Mouse (Mus musculus) stomach, embryonic 16.5 days (tissue): ENCODE measurements at regions not wholly inside any gene's neighbourhood (a gene's known extent, or its start where the extent isn't known, plus 50 kb on each side); places are given as distances from the start of the nearest gene placed in this dataset.
"Not testable (repeated sequence)": the region's sequence is repeated elsewhere in the genome, so short reads cannot be mapped to it uniquely, and the experiment has no call there.

ENCODE experiments used
- ATAC-seq: fragments of 200-750 bp; cut with Nextera tagmentation; 2 replicates; pipeline ENCODE4 v1.8.0; 2017; ENCODE audit warnings: moderate number of reproducible peaks, moderate TSS enrichment; ENCODE audit not compliant: insufficient read depth, low FRiP score
- H3K27ac ChIP-seq: fragments of 300-500 bp; sonication (generic); 2 replicates; pipeline ENCODE4 v1.5.1; 2014; ENCODE audit warnings: low read length
- H3K27me3 ChIP-seq: fragments of 300-500 bp; sonication (generic); 2 replicates; pipeline ENCODE4 v1.6.1; 2014; ENCODE audit warnings: low read length, control low read depth, mixed read lengths; ENCODE audit not compliant: control insufficient read depth, insufficient read depth
- H3K36me3 ChIP-seq: fragments of 300-500 bp; sonication (generic); 2 replicates; pipeline ENCODE4 v1.6.1; 2014; ENCODE audit warnings: low read length; ENCODE audit not compliant: control insufficient read depth, insufficient read depth
- H3K4me1 ChIP-seq: fragments of 300-500 bp; sonication (generic); 2 replicates; pipeline ENCODE4 v1.6.1; 2014; ENCODE audit warnings: low read length, control low read depth, mixed read lengths; ENCODE audit not compliant: control insufficient read depth, insufficient read depth
- H3K4me2 ChIP-seq: fragments of 300-500 bp; sonication (generic); 2 replicates; pipeline ENCODE4 v1.6.1; 2014; ENCODE audit warnings: low read depth, low read length, mixed read lengths
- H3K4me3 ChIP-seq: fragments of 300-500 bp; sonication (generic); replicated peaks from 2 replicates; pipeline ENCODE4 v1.5.1; 2014; ENCODE audit warnings: mild to moderate bottlenecking, low read length
- H3K9ac ChIP-seq: fragments of 300-500 bp; sonication (generic); 2 replicates; pipeline ENCODE4 v1.6.1; 2014; ENCODE audit warnings: low read length
- H3K9me3 ChIP-seq: fragments of 300-500 bp; sonication (generic); replicated peaks from 2 replicates; pipeline ENCODE4 v1.6.1; 2016; ENCODE audit warnings: low read length, control low read depth; ENCODE audit not compliant: control insufficient read depth
- WGBS: fragments of 180-500 bp; shearing (Covaris S2); extraction: QIAGEN DNeasy Blood & Tissue Kit; methylation state at CpG from one replicate; pipeline ENCODE4 v1.1.7; 2014; 5-methylcytosine and 5-hydroxymethylcytosine counted together

DNA sequence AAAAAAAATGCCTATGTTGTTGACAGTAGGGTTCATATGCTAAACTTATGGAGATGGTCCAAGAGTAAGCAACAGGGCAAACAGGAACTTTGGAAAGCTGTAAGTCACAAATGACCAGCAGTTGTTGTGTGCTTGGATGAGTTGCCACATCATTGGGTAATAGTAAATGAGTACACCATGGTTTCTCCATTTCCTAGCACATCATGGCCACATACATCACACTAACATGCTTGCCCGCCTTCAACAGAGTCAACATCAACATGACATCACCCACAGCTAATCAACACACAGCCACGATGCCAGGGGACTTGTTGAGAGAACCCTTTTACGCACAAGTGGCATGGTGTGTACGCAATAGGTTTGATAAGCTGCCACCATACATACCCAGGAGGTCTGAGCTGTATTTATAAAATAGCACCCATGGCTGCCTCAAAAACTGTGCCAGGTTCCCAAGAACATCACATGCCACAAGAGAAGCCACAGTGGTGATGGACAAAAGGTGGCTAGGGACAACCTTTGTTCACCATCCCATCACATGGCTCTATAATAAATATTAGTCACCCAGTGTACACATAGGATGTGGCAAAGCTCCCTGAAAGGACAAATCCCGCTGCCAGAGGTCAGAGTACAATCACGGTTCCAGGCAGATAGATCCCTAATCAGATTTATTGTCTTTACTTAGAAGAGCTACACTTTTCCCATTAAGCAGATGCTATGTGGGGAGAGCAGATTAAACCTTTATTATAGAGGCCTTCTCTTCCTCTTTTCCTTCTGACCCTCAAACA lies 179.5 kb upstream of the Tsc22d2 start:
- Histone ChIP-seq H3K27ac (no peak overlapping the region), H3K9me3 (no peaks in the 10 kb centered on the region), H3K4me3 (no peak overlapping the region), H3K27me3 (no peaks in the 10 kb centered on the region), H3K9ac (no peak overlapping the region), H3K4me2 (no peak overlapping the region), H3K36me3 (no peaks in the 10 kb centered on the region), H3K4me1 (no peaks in the 10 kb centered on the region)
- WGBS, result 63% methylated on average over 6 of the region's 6 CpGs
- no peak for ATAC-seq

GRCm38 (mm10) chr3:58238111-58238510 lies 176.4 kb upstream of the Tsc22d2 start:
- Histone ChIP-seq H3K27ac (no peak overlapping the region), H3K4me2 (no peak overlapping the region), H3K4me3 (no peak overlapping the region), H3K36me3 (no peaks in the 10 kb centered on the region), H3K9ac (no peak overlapping the region), H3K4me1 (no peaks in the 10 kb centered on the region), H3K9me3 (no peaks in the 10 kb centered on the region), H3K27me3 (no peaks in the 10 kb centered on the region)
- no peak for ATAC-seq

DNA sequence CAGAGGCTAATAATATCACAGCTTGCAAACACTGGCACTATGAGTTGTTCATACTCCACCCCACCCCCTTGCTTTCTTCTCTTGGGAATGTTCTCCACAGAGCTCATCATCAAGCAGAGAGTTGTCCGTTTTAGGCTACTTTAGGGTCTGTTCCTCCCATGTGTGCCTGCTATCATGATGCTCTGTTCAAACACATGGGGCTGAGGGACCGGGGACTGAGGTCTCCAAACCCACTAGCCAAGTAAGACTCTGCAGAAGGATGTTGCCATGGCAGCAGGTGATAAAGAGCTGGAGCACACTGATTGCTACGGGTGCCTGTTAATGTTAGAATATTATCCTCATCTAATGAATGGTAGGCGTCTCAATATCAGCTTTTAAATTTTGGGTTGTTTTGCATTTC lies 173.7 kb upstream of the Tsc22d2 start:
- no peak for ATAC-seq
- no peaks in the 10 kb centered on the region for H3K27me3 ChIP-seq

DNA sequence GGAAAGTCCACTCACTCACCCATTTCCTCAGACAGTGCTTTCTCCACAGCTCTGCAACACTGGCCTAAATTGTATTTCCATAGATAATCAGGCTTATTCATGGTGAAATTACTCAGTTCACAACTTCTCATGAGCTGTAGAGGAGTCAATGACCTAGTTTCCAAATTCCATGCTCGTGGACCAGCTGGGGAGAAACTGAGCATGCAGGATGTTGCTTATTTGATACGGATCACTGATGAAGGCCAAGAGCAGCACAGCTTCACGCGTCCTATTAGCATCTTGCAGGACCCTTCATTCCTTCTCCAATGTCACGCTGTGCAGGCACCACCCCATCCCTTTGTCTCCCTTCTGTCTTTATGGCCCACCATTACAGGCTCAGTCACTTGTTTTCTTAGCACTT lies 169.2 kb upstream of the Tsc22d2 start:
- H3K4me3 ChIP-seq, result no peak overlapping the region
- WGBS, result 42% methylated on average over 5 of the region's 5 CpGs
- no peaks in the 10 kb centered on the region for H3K9me3 ChIP-seq
- no peak for ATAC-seq
- no peaks in the 10 kb centered on the region for H3K4me1 ChIP-seq
- no peak overlapping the region for H3K27ac ChIP-seq
- no peak overlapping the region for H3K4me2 ChIP-seq
- no peaks in the 10 kb centered on the region for H3K36me3 ChIP-seq
- H3K27me3 ChIP-seq, result no peaks in the 10 kb centered on the region
- H3K9ac ChIP-seq, result no peak overlapping the region

More for the DNA sequence above, 173.7 kb upstream of the Tsc22d2 start:
- Histone ChIP-seq H3K36me3 (no peaks in the 10 kb centered on the region), H3K27ac (no peak overlapping the region), H3K9ac (no peak overlapping the region), H3K4me1 (no peaks in the 10 kb centered on the region), H3K9me3 (no peaks in the 10 kb centered on the region), H3K4me2 (no peak overlapping the region), H3K4me3 (no peak overlapping the region)
- 68% methylated on average over 4 of the region's 4 CpGs for WGBS

DNA sequence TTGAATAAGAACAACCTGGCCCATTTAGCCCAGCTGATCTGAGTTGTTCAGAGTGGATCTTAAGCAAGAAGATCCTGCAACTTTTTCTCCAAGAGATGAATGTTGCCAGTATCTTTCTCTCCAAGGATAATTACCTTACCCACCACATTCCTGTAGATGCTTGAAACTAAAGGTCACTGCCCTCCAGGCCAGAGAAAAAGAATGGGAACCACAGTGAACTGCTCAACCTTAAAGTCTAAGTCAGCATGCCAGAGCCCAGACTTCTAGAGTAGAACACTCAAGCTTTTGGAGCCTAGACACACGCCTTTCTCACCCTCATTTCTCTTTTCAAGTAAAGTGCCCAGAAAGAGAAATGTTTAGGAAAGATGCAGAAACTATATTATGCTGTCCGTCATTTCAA lies 166.5 kb upstream of the Tsc22d2 start:
- Histone ChIP-seq H3K27me3 (no peaks in the 10 kb centered on the region), H3K9me3 (no peaks in the 10 kb centered on the region), H3K4me1 (no peaks in the 10 kb centered on the region), H3K9ac (no peak overlapping the region), H3K4me2 (no peak overlapping the region), H3K4me3 (no peak overlapping the region), H3K36me3 (no peaks in the 10 kb centered on the region), H3K27ac (no peak overlapping the region)
- no peak for ATAC-seq
- 91% methylated on average over 2 of the region's 2 CpGs for WGBS

DNA sequence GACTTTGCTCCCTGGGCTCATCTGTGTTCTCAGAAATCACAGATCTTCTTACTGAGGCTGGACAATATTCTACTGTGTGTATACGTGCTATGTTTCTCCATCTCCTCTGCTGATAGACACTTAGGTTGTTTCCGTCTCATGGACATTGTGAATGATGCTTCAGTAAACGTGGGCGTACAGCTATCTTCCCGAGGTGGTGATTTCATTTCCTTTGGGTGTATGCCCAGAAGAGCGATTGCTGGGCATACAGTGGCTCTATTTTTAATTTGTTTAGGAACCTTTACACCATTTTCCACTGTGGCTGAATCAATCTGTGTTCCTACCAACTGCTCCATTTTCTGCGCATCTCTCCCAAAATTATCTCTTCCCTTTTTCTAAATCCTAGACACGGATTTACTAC lies 160.6 kb upstream of the Tsc22d2 start:
- Histone ChIP-seq H3K9ac (no peak overlapping the region), H3K4me3 (no peak overlapping the region), H3K9me3 (no peaks in the 10 kb centered on the region), H3K36me3 (no peaks in the 10 kb centered on the region), H3K27ac (no peak overlapping the region), H3K27me3 (no peaks in the 10 kb centered on the region), H3K4me2 (no peak overlapping the region), H3K4me1 (no peaks in the 10 kb centered on the region)
- 68% methylated on average over 8 of the region's 8 CpGs for WGBS
- ATAC-seq, result no peak

DNA sequence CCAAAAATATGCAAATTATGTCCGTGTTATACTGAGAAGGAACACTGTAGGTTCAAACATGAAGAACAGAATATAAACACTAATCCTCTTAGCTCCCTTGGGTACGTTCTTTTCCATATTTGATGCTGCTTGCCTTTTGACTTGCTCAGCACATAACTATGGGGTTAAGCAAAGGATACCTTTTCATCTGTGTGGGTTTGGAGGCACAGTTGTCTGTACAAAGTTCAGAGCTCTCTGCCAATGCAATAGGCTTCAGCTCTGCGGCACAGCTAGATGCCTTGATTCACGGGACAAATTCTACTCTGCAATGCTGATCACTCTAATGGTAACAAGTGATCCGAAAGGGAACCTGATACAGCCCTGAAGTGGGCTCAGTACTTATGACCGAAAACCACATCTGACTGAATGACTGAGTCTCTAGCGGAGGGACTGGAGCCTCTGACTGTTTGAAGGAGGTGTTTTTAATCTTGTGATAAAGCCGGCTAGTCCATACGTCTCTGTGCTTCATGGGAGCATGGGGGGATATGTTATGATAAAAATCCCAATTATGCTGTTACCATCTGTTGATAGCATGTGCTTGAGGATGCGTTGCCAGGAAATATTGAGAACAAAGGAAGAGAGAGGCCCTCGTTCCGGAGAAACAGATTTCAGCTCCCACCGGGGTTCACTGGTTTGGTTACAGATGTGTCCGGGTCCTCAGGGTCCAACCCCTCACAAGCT lies 146.7 kb upstream of the Tsc22d2 start:
- H3K36me3 ChIP-seq, result no peaks in the 10 kb centered on the region
- whole genome bisulfite sequencing, result 76% methylated on average over 14 of the region's 14 CpGs
- no peaks in the 10 kb centered on the region for H3K27me3 ChIP-seq
- H3K27ac ChIP-seq, result no peak overlapping the region
- no peaks in the 10 kb centered on the region for H3K9me3 ChIP-seq
- ATAC-seq, result no peak
- H3K4me3 ChIP-seq, result no peak overlapping the region
- H3K9ac ChIP-seq, result no peak overlapping the region
- no peak overlapping the region for H3K4me2 ChIP-seq
- no peaks in the 10 kb centered on the region for H3K4me1 ChIP-seq

- not testable (repeated sequence) for H3K4me3 ChIP-seq, H3K36me3 ChIP-seq, H3K4me1 ChIP-seq, H3K27ac ChIP-seq, H3K9me3 ChIP-seq, ATAC-seq, H3K9ac ChIP-seq, H3K27me3 ChIP-seq, H3K4me2 ChIP-seq
- no CpG with 5 or more reads among the region's 4 CpGs for WGBS
Measured at GRCm38 (mm10) chr3:58271441-58271840, 143.1 kb upstream of the Tsc22d2 start.

DNA sequence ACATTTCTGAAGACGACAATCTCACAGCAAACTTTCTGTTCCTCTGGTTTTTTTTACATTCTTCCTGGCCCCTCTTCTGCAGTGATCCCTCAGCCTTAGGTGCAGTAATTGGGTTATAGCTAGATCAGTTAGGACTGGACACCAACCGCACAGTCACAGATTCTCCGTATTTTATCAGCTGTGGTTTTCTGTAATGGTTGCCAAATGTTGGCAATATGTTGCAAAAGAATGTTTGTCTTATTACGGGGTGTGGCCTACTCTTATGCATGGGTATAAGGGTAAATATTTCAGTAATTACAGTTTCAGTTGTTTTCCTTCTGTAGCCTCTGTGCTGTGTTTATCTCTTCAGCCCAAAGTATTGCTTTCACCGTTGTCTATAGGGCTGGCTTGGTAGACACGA lies 133.2 kb upstream of the Tsc22d2 start:
- H3K27me3 ChIP-seq, result no peaks in the 10 kb centered on the region
- no peaks in the 10 kb centered on the region for H3K36me3 ChIP-seq
- WGBS, result 74% methylated on average over 6 of the region's 6 CpGs
- H3K9ac ChIP-seq, result no peak overlapping the region
- no peaks in the 10 kb centered on the region for H3K4me1 ChIP-seq
- H3K4me2 ChIP-seq, result no peak overlapping the region
- no peak for ATAC-seq
- no peak overlapping the region for H3K27ac ChIP-seq
- H3K9me3 ChIP-seq, result no peaks in the 10 kb centered on the region
- H3K4me3 ChIP-seq, result no peak overlapping the region
